Mouse (Mus musculus): ENCODE results near the gene Tm4sf4. TPM values are rescaled to one million over a fixed set of nuclear protein-coding genes. Genes with fewer than 3 reads are reported as not detected.

The Tm4sf4 gene
- polyA plus RNA-seq, 1 experiment from 2014 or later = 0.24 TPM

Other genes with a start within 250 kb of the Tm4sf4 start
- gene Tm4sf1, start 123.3 kb upstream of the Tm4sf4 start, polyA plus RNA-seq (2015; fragmentation: Nextera tagmentation; extraction: Ambion mirVana) = 29.2 and 37.6 TPM in 2 replicates
- 7.9 and 8.6 TPM in 2 replicates for gene Wwtr1, start 150.6 kb downstream of the Tm4sf4 start, polyA plus RNA-seq (2015; fragmentation: Nextera tagmentation; extraction: Ambion mirVana)
- 62.8 and 63.0 TPM in 2 replicates for gene Commd2, start 226.4 kb downstream of the Tm4sf4 start, polyA plus RNA-seq (2015; fragmentation: Nextera tagmentation; extraction: Ambion mirVana)